Mouse (Mus musculus): ENCODE measurements around the gene Slc1a2. TPM values are rescaled to one million over a fixed set of nuclear protein-coding genes. Genes with fewer than 3 reads are reported as not detected.

Slc1a2 gene
- total and polyA plus RNA-seq, 3 experiments, result 0.08 TPM; not detected in 2

GRCm38 (mm10) chr2:102697732-102698131 lies 39.3 kb downstream of the Slc1a2 start:
- Histone ChIP-seq H3K4me3 (ENCODE audit: control insufficient read depth in 1 of 2, insufficient read depth in 1 of 2, low read depth in 2 of 2, low read length in 2 of 2) (no peak overlapping the region), H3K27ac (ENCODE audit: control insufficient read depth, low read depth, low read length) (no peak overlapping the region), H3K4me1 (ENCODE audit: control insufficient read depth in 1 of 2, insufficient read depth in 2 of 2, low read length in 2 of 2) (no peaks in the 10 kb centered on the region), H3K9ac (ENCODE audit: control insufficient read depth, low read depth, low read length, poor library complexity, severe bottlenecking) (no peak overlapping the region), H3K79me2 (ENCODE audit: control insufficient read depth, insufficient read depth, low read length, poor library complexity) (no peaks in the 10 kb centered on the region), H3K9me3 (replicated peaks; ENCODE audit: insufficient read depth, low read length) (no peaks in the 10 kb centered on the region), H3K36me3 (ENCODE audit: control insufficient read depth in 1 of 2, insufficient read depth in 2 of 2, low read length in 2 of 2) (no peaks in the 10 kb centered on the region), H3K27me3 (ENCODE audit: control insufficient read depth in 1 of 2, insufficient read depth in 2 of 2, low read length in 2 of 2) (peaks cover 9 to 10% of the 10 kb centered on the region in 2 experiments)
- no peak for DNase-seq (ENCODE audit: low read depth, low spot score)
- TF ChIP-seq ZKSCAN1 (IDR thresholded peaks at IDR 0.05; ENCODE audit: low read depth, low read length) (no peak), MEF2A (IDR thresholded peaks at IDR 0.05; ENCODE audit: extremely low read depth, insufficient replicate concordance, low read depth, low read length, poor library complexity, severe bottlenecking) (no peak), RAD21 (IDR thresholded peaks at IDR 0.05; ENCODE audit: low read depth, low read length) (no peak), ELF1 (IDR thresholded peaks at IDR 0.05; ENCODE audit: low read depth, low read length) (no peak), POLR2AphosphoS2 (IDR thresholded peaks at IDR 0.05; ENCODE audit: low read length) (no peak), ZMIZ1 (IDR thresholded peaks at IDR 0.05; ENCODE audit: low read depth, low read length) (no peak), POLR2AphosphoS5 (IDR thresholded peaks at IDR 0.05; ENCODE audit: borderline replicate concordance, low read depth, low read length) (no peak), GABPA (IDR thresholded peaks at IDR 0.05; ENCODE audit: low read depth, low read length) (no peak), CHD2 (IDR thresholded peaks at IDR 0.05; ENCODE audit: low read length) (no peak), E2F4 (IDR thresholded peaks at IDR 0.05; ENCODE audit: borderline replicate concordance, low read depth, low read length) (no peak), RCOR1 (IDR thresholded peaks at IDR 0.05; ENCODE audit: low read depth, low read length) (no peak)

GRCm38 (mm10) chr2:102699921-102700320 lies 41.5 kb downstream of the Slc1a2 start:
- no peak for DNase-seq (ENCODE audit: low read depth, low spot score)
- H3K9ac ChIP-seq (ENCODE audit: control insufficient read depth, low read depth, low read length, poor library complexity, severe bottlenecking), result no peak overlapping the region
- H3K9me3 ChIP-seq (replicated peaks; ENCODE audit: insufficient read depth, low read length), result no peaks in the 10 kb centered on the region
- TF ChIP-seq MXI1 (IDR thresholded peaks at IDR 0.05; ENCODE audit: low read depth, low read length), result no peak
- TF ChIP-seq GATA1 (IDR thresholded peaks at IDR 0.05; ENCODE audit: low read depth, low read length), result no peak
- no peak for TF ChIP-seq EP300 (IDR thresholded peaks at IDR 0.05; ENCODE audit: low read depth in 1 of 2, low read length in 2 of 2)
- no peak for TF ChIP-seq RCOR1 (IDR thresholded peaks at IDR 0.05; ENCODE audit: low read depth, low read length)
- TF ChIP-seq BHLHE40 (IDR thresholded peaks at IDR 0.05; ENCODE audit: borderline replicate concordance, low read depth, low read length), result no peak
- no peak for TF ChIP-seq USF1 (IDR thresholded peaks at IDR 0.05; ENCODE audit: low read depth, low read length)
- TF ChIP-seq GABPA (IDR thresholded peaks at IDR 0.05; ENCODE audit: low read depth, low read length), result no peak
- TF ChIP-seq POLR2AphosphoS5 (IDR thresholded peaks at IDR 0.05; ENCODE audit: borderline replicate concordance, low read depth, low read length), result no peak
- TF ChIP-seq POLR2A (IDR thresholded peaks at IDR 0.05; ENCODE audit: control insufficient read depth in 1 of 2, insufficient read depth in 1 of 2, low read depth in 1 of 2, low read length in 2 of 2, poor library complexity in 1 of 2), result no peak
- no peak for TF ChIP-seq ZKSCAN1 (IDR thresholded peaks at IDR 0.05; ENCODE audit: low read depth, low read length)
- TF ChIP-seq UBTF (IDR thresholded peaks at IDR 0.05; ENCODE audit: borderline replicate concordance, insufficient read depth, low read depth, low read length), result no peak
- TF ChIP-seq MAZ (IDR thresholded peaks at IDR 0.05; ENCODE audit: low read depth, low read length), result no peak
- no peak for TF ChIP-seq CHD2 (IDR thresholded peaks at IDR 0.05; ENCODE audit: low read length)
- TF ChIP-seq USF2 (IDR thresholded peaks at IDR 0.05; ENCODE audit: borderline replicate concordance in 1 of 2, insufficient read depth in 1 of 2, low read depth in 1 of 2, low read length in 2 of 2), result no peak
- no peak for TF ChIP-seq NRF1 (IDR thresholded peaks at IDR 0.05; ENCODE audit: insufficient read depth, low read depth, low read length, poor library complexity, severe bottlenecking)
- TF ChIP-seq MEF2A (IDR thresholded peaks at IDR 0.05; ENCODE audit: extremely low read depth, insufficient replicate concordance, low read depth, low read length, poor library complexity, severe bottlenecking), result no peak
- no peak for TF ChIP-seq KAT2A (conservative IDR thresholded peaks at IDR 0.05; ENCODE audit: low read depth, low read length)
- no peak for TF ChIP-seq ETS1 (IDR thresholded peaks at IDR 0.05; ENCODE audit: low read depth, low read length)
- no peak for TF ChIP-seq MYB (IDR thresholded peaks at IDR 0.05; ENCODE audit: low read depth, low read length)
- H3K36me3 ChIP-seq (ENCODE audit: control insufficient read depth in 1 of 2, insufficient read depth in 2 of 2, low read length in 2 of 2), result no peaks in the 10 kb centered on the region
- no peak overlapping the region for H3K4me3 ChIP-seq (ENCODE audit: control insufficient read depth in 1 of 2, insufficient read depth in 1 of 2, low read depth in 2 of 2, low read length in 2 of 2)
- H3K4me1 ChIP-seq (ENCODE audit: control insufficient read depth in 1 of 2, insufficient read depth in 2 of 2, low read length in 2 of 2), result no peaks in the 10 kb centered on the region
- H3K79me2 ChIP-seq (ENCODE audit: control insufficient read depth, insufficient read depth, low read length, poor library complexity), result no peaks in the 10 kb centered on the region
- H3K27me3 ChIP-seq (ENCODE audit: control insufficient read depth in 1 of 2, insufficient read depth in 2 of 2, low read length in 2 of 2), result peaks cover 9 to 10% of the 10 kb centered on the region in 2 experiments
- H3K27ac ChIP-seq (ENCODE audit: control insufficient read depth, low read depth, low read length), result no peak overlapping the region

All from MEL (cell line).